Mouse (Mus musculus): ENCODE data around the gene Gm21988. TPM values are rescaled to one million over a fixed set of nuclear protein-coding genes. Genes with fewer than 3 reads are reported as not detected.

Gene Gm21988
- 10.4 and 13.0 TPM in 2 replicates for polyA plus RNA-seq (2015; fragmentation: Nextera tagmentation; extraction: Ambion mirVana)

DNA sequence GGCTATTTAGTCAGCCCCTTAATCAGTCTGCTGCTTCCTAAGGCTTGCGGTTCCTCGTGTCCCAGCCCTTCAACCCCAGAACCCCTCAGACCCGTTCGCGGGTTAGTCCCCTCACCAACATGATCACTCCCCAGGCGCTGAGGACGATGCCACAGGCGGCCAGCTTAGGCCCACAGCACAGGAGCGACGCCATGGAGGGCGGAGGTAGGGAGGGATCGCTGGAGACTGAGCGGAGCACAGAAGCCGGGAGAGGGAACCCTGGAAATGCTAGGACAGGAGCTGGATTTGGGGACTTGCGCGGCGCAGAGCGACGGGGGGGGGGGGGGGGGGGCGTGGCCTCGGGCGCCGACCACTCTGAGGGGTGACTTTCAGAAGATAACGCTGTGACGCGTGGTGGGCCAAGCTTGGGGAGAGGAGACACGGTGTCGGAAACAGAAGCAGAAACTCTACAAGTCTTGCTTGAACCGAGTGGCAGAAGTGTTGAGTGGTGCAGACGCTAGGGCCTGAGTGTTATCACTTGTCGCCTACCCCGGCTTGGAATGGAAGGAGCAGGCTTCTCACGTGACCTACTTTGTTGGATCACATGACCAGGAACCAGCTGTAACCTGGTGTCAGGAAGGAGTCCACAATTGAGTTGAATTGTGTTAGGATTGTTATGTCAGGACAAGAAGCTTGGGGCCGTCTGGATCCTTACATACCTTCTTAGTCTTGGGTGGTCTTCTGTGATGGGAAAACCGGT, at the start of gene Gm21988, which contains the start of gene Rnasek:
TSS of gene Gm21988 (minus strand) at position 290 of the 739 bp plus-strand sequence.
TSS of gene Rnasek (minus strand) at position 302 of the 739 bp plus-strand sequence.
- Histone ChIP-seq H3K36me3 (peaks cover 14% of the 10 kb centered on the region), H3K9me3 (replicated peaks) (no peaks in the 10 kb centered on the region), H3K27me3 (peaks cover 4% of the 10 kb centered on the region; the same call in 1 of the 2 replicates), H3K4me3 (replicated peaks) (peak within 1 kb of the TSS; percentile 86), H3K27ac (peak within 1 kb of the TSS; percentile 93), H3K9ac (peak within 1 kb of the TSS; percentile 86), H3K4me2 (peak within 1 kb of the TSS; percentile 92), H3K4me1 (peaks cover 39% of the 10 kb centered on the region)
- ATAC-seq (replicated peaks; ENCODE audit: low FRiP score), result peak; percentile 47
- WGBS, result under 1% methylated on average over 33 of the region's 35 CpGs

DNA sequence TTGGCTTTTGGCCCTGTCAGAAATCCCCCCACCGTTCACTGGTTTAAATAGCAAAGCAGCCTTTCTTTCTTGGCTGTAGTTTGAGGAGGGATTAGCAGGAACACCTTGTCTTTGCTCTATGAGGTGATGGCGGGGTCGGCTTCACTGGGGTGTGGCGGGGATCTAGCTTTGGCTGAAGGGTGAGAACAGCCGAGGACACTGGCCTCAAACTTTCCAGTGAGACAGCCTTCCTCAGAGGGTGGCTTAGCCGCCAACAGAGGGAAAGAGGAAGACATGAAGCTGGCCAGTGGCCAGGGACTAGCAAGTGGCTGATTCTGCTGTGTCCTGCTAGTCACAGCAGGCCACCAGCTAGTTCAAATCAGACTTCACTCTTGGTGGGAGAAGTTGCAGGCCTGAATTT, 49.6 kb upstream of the Gm21988 start:
- Histone ChIP-seq H3K27me3 (no peaks in the 10 kb centered on the region), H3K27ac (no peak overlapping the region), H3K36me3 (no peaks in the 10 kb centered on the region), H3K4me3 (replicated peaks) (no peak overlapping the region), H3K9me3 (replicated peaks) (no peaks in the 10 kb centered on the region), H3K4me2 (no peak overlapping the region), H3K9ac (no peak overlapping the region), H3K4me1 (0 out of 2 replicates have a peak, but pooled peaks cover 4% of the 10 kb centered on the region)
- no peak for ATAC-seq (replicated peaks; ENCODE audit: low FRiP score)
- WGBS, result 49% methylated on average over 6 of the region's 6 CpGs

DNA sequence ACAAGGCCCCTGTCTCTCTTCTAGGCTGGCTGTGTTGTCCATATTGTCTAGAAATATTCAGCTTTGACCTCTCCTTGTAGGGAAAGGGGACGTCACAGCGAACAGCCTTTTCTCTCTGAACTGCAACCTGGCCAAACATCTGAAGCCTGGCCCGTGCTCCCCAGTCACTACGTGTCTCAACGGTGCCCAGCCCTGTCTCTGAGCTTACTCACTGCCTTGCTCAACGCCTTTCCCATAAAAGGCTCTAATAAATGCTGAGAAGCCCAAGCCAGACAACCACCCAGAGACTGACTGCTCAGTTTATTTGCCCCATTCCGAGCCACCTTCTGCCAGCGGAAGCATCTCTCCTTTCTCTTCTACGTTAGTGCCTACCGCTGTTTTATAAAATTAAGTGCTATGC, 48.5 kb upstream of the Gm21988 start:
- 84% methylated on average over 10 of the region's 10 CpGs for WGBS
- H3K9me3 ChIP-seq (replicated peaks), result no peaks in the 10 kb centered on the region
- H3K4me2 ChIP-seq, result no peak overlapping the region
- no peak for ATAC-seq (replicated peaks; ENCODE audit: low FRiP score)
- H3K4me3 ChIP-seq (replicated peaks), result no peak overlapping the region
- H3K36me3 ChIP-seq, result no peaks in the 10 kb centered on the region
- no peaks in the 10 kb centered on the region for H3K27me3 ChIP-seq
- no peak overlapping the region for H3K9ac ChIP-seq
- H3K4me1 ChIP-seq, result 0 out of 2 replicates have a peak, but pooled peaks cover 8% of the 10 kb centered on the region
- no peak overlapping the region for H3K27ac ChIP-seq

DNA sequence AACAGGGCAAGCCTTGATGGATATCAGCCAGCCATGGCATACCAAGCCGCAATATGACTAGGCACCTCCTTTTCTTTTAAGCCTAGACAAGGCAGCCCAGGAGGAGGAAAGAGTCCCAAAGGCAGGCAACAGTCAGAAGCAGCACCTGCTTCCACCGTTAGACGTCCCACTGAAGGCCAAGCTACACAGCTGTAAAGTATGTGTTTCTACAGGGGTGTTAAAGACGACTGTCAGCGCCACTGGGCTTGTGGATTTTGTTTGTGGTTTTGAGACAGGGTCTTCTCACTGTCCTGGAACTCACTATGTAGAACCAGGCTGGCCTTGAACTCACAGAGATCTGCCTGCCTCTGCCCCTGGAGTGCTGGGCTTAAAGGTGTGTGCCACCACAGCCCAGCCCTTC, 46.1 kb upstream of the Gm21988 start:
- no peak overlapping the region for H3K27ac ChIP-seq
- no peaks in the 10 kb centered on the region for H3K9me3 ChIP-seq (replicated peaks)
- no peaks in the 10 kb centered on the region for H3K36me3 ChIP-seq
- no peak overlapping the region for H3K9ac ChIP-seq
- H3K4me2 ChIP-seq, result no peak overlapping the region
- 76% methylated on average over 5 of the region's 5 CpGs for WGBS
- 0 out of 2 replicates have a peak, but pooled peaks cover 8% of the 10 kb centered on the region for H3K4me1 ChIP-seq
- ATAC-seq (replicated peaks; ENCODE audit: low FRiP score), result no peak
- no peaks in the 10 kb centered on the region for H3K27me3 ChIP-seq
- no peak overlapping the region for H3K4me3 ChIP-seq (replicated peaks)

DNA sequence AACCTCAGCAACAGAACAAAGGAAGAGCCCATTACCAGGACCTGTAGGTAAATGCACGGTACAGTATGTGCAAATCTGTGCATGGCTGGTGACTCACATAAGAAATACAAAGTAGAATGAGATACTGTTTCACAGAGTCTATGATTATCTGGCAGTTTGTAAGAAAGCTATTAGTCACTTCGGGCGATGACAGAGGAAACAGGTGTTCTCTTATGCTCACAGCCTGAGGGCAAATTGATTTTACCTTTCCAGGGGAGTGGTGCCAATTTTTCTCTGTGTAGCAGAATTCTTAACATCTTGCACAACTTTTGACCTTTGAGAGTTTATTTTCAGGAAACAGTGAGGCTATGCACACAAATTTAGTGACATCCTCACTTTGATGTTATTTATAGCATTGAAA, 45.1 kb upstream of the Gm21988 start:
- Histone ChIP-seq H3K4me3 (replicated peaks) (no peak overlapping the region), H3K27ac (no peak overlapping the region), H3K9ac (no peak overlapping the region), H3K4me2 (no peak overlapping the region), H3K9me3 (replicated peaks) (no peaks in the 10 kb centered on the region), H3K27me3 (no peaks in the 10 kb centered on the region), H3K4me1 (peaks cover 12% of the 10 kb centered on the region; the same call in 1 of the 2 replicates), H3K36me3 (no peaks in the 10 kb centered on the region)
- 73% methylated on average over 3 of the region's 3 CpGs for WGBS
- ATAC-seq (replicated peaks; ENCODE audit: low FRiP score), result no peak

DNA sequence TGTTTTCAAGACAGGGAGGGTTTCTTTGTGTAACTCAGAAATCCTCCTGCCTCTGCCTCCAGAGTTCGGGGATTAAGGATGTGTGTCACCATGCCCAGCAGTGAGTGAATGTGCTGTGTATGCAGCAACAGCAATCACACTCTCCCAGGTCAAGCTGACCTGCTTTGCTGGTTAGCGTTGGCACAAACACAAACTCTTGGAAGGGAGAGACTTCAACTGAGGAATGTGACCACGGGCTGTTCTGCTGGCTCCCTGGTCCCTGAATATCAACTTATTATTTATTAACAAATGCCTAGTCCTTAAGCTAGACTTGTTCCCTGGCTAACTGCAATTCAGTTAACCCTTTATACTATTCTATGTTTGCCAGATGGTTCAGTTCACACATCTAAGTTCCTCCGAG, 44.0 kb upstream of the Gm21988 start:
- WGBS, result 70% methylated on average over 4 of the region's 4 CpGs
- Histone ChIP-seq H3K9ac (no peak overlapping the region), H3K36me3 (no peaks in the 10 kb centered on the region), H3K27me3 (no peaks in the 10 kb centered on the region), H3K27ac (no peak overlapping the region), H3K4me3 (replicated peaks) (no peak overlapping the region), H3K9me3 (replicated peaks) (no peaks in the 10 kb centered on the region), H3K4me2 (no peak overlapping the region), H3K4me1 (peaks cover 8% of the 10 kb centered on the region; the same call in 1 of the 2 replicates)
- ATAC-seq (replicated peaks; ENCODE audit: low FRiP score), result no peak

DNA sequence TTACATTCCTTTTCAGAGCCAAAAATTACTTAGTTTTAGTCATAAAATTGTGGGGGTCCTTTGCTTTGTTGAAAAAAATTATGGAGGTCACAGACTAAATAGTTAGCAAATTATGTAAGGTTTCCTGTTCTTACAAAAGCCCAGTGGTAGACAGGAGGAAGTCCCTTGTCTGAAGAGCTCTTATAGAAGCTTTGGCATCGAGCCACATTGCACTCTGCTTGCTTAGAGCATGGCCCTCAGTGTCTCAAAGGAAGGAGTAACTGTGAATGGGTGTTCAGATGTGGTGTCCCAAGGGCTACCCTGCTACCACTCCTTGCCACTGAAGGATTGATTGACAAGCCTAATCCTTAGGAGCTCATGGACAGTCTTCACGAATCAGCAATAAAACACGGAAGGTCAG, 40.8 kb upstream of the Gm21988 start:
- Histone ChIP-seq H3K4me1 (peaks cover 8% of the 10 kb centered on the region; the same call in 1 of the 2 replicates), H3K9ac (no peak overlapping the region), H3K9me3 (replicated peaks) (no peaks in the 10 kb centered on the region), H3K27me3 (no peaks in the 10 kb centered on the region), H3K4me2 (no peak overlapping the region), H3K4me3 (replicated peaks) (no peak overlapping the region), H3K36me3 (no peaks in the 10 kb centered on the region), H3K27ac (0 out of 2 replicates have a peak overlapping the region, but pooled peaks have one; percentile 3)
- no peak for ATAC-seq (replicated peaks; ENCODE audit: low FRiP score)
- WGBS, result 58% methylated on average over 3 of the region's 3 CpGs

DNA sequence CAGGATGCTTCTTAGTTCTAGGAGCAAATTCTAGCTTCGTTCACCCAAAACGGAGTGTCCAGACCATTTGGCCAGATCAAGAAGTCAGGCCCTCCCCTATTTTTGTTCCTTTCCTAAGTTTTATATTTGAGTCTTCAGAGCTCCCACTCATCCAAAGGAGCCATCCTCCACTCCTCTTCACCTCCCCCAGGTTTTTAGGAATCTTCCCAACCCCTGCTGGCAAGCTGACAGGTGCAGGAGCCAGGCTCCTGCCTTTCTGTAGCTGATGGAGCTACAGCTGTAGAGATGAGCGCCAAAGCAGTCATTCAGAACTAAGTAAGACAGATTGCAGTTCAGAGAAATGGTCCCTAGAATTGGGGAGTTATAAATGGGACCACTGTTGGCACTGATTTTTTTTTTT, 39.3 kb upstream of the Gm21988 start:
- Histone ChIP-seq H3K27me3 (no peaks in the 10 kb centered on the region), H3K27ac (no peak overlapping the region)

DNA sequence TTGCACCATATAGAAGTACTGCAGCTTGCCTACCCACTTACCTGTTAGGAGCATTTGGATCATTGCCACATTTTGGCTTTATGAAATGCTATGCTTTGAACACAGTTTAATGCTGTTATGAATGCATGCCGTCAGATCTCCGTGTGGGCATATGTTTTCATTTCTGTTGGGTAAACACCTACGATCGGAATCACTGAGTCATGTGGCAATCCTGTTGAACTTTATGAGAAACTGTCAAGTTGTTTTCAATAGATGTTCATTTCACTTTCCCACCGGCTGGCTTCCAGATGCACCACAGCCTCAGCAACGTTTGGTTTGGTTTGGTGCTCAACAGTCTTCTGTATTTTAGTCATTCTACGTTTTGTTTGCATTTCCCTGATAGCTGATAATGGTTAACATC, 32.0 kb upstream of the Gm21988 start:
- Histone ChIP-seq H3K27ac (no peak overlapping the region), H3K4me1 (no peaks in the 10 kb centered on the region), H3K36me3 (no peaks in the 10 kb centered on the region), H3K4me2 (no peak overlapping the region), H3K9ac (no peak overlapping the region), H3K9me3 (replicated peaks) (no peaks in the 10 kb centered on the region), H3K4me3 (replicated peaks) (no peak overlapping the region), H3K27me3 (no peaks in the 10 kb centered on the region)
- WGBS, result 82% methylated on average over 7 of the region's 7 CpGs
- no peak for ATAC-seq (replicated peaks; ENCODE audit: low FRiP score)

More for the DNA sequence above, 39.3 kb upstream of the Gm21988 start:
- no peak for ATAC-seq (replicated peaks; ENCODE audit: low FRiP score)
- no peak overlapping the region for H3K4me2 ChIP-seq
- no peak overlapping the region for H3K4me3 ChIP-seq (replicated peaks)
- H3K9ac ChIP-seq, result no peak overlapping the region
- 79% methylated on average over 3 of the region's 3 CpGs for WGBS
- no peaks in the 10 kb centered on the region for H3K36me3 ChIP-seq
- H3K9me3 ChIP-seq (replicated peaks), result no peaks in the 10 kb centered on the region
- H3K4me1 ChIP-seq, result peaks cover 5% of the 10 kb centered on the region; the same call in 1 of the 2 replicates

DNA sequence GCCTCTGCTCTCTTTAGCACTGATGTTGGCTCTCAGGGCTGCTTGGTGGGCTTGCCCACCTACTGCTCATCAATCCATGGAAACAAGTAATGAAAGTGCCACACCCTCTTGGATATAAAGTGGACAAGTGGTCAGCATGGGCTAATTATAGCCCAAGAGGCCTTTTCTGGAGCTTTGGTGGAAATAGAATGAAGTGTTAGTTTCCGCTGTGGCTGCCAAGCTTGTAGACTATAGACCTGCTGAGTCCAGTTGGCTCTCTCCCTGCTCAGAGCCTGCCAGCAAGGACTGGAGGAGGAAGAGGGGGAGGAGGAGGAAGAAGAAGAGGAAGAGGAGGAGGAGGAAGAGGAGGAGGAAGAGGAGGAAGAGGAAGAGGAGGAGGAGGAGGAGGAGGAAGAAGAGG, 26.8 kb upstream of the Gm21988 start:
- no peak overlapping the region for H3K9ac ChIP-seq
- H3K27ac ChIP-seq, result no peak overlapping the region
- no peak overlapping the region for H3K4me2 ChIP-seq
- no peaks in the 10 kb centered on the region for H3K9me3 ChIP-seq (replicated peaks)
- no peak overlapping the region for H3K4me3 ChIP-seq (replicated peaks)
- 78% methylated on average over 1 of the region's 1 CpGs for WGBS
- H3K27me3 ChIP-seq, result 0 out of 2 replicates have a peak, but pooled peaks cover 4% of the 10 kb centered on the region
- no peaks in the 10 kb centered on the region for H3K4me1 ChIP-seq
- no peaks in the 10 kb centered on the region for H3K36me3 ChIP-seq
- ATAC-seq (replicated peaks; ENCODE audit: low FRiP score), result no peak

DNA sequence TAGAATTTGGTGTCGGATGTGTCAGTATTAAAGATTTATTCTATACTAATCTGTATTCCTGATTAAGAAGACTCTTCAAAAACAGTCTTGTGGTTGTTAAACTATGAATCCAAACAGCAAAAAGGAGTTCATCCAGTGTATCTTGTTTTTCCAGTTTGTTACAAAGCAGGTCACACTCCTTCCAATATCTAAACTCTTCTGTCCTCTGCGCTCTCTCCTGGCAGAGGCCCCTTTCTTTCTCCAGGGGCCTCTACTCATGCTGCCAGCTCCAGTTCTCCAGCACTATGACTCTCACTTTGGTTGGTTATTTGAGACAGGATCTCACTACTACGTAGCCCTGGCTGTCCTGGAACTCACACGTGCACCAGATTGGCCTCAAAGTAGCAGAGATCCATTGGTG, 26.2 kb upstream of the Gm21988 start:
- Histone ChIP-seq H3K9ac (no peak overlapping the region), H3K27ac (no peak overlapping the region), H3K36me3 (no peaks in the 10 kb centered on the region), H3K4me3 (replicated peaks) (no peak overlapping the region), H3K4me2 (no peak overlapping the region), H3K4me1 (no peaks in the 10 kb centered on the region), H3K27me3 (0 out of 2 replicates have a peak, but pooled peaks cover 4% of the 10 kb centered on the region), H3K9me3 (replicated peaks) (no peaks in the 10 kb centered on the region)
- ATAC-seq (replicated peaks; ENCODE audit: low FRiP score), result no peak
- 77% methylated on average over 4 of the region's 4 CpGs for WGBS

DNA sequence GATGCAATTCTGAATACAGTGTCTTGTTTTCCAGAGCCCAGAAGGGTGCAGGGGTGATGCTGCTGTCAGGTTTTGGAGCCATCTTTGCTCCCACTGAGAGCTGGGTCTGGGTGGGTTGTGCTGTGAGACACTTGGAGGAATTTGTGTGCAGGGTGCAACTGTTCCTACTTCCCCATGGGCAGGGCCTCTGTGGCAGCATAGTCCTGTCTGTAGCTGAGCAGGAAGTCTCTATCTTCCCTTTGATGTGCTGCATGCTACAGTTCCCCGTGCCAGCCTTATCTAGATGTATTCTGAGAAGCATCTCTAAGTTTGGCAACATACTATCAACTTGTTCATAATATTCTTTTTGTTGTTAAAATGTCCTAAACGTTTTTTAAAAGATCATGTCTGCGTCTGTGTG, 25.6 kb upstream of the Gm21988 start:
- H3K4me2 ChIP-seq, result no peak overlapping the region
- no peaks in the 10 kb centered on the region for H3K9me3 ChIP-seq (replicated peaks)
- H3K4me3 ChIP-seq (replicated peaks), result no peak overlapping the region
- no peak overlapping the region for H3K9ac ChIP-seq
- H3K4me1 ChIP-seq, result no peaks in the 10 kb centered on the region
- ATAC-seq (replicated peaks; ENCODE audit: low FRiP score), result no peak
- no peak overlapping the region for H3K27ac ChIP-seq
- 64% methylated on average over 3 of the region's 3 CpGs for WGBS
- H3K27me3 ChIP-seq, result 0 out of 2 replicates have a peak, but pooled peaks cover 4% of the 10 kb centered on the region
- no peaks in the 10 kb centered on the region for H3K36me3 ChIP-seq
